Mouse (Mus musculus): ENCODE data around the gene Sprr2a3. TPM values are rescaled to one million over a fixed set of nuclear protein-coding genes. Genes with fewer than 3 reads are reported as not detected.

The Sprr2a3 gene
- polyA plus RNA-seq, 1 experiment from 2014 or later, result not detected

GRCm38 (mm10) chr3:92316320-92316719 lies 31.1 kb downstream of the Sprr2a3 start, which contains the start of gene Sprr2b:
Gene Sprr2b (plus strand): TSS chr3:92316620.
- H3K4me2 ChIP-seq, result no peak within 1 kb of the TSS
- no peak within 1 kb of the TSS for H3K9ac ChIP-seq (ENCODE audit: low read depth, low read length)
- ATAC-seq (replicated peaks; ENCODE audit: insufficient number of reproducible peaks, low FRiP score, low TSS enrichment), result no peak
- H3K4me3 ChIP-seq (ENCODE audit: low read depth, low read length), result no peak within 1 kb of the TSS
- H3K36me3 ChIP-seq (ENCODE audit: control insufficient read depth, insufficient read depth, low read length), result no peaks in the 10 kb centered on the region
- no peaks in the 10 kb centered on the region for H3K9me3 ChIP-seq (replicated peaks; ENCODE audit: control insufficient read depth, low read length)
- H3K4me1 ChIP-seq (ENCODE audit: control insufficient read depth, insufficient read depth, low read length), result no peaks in the 10 kb centered on the region
- H3K27ac ChIP-seq (ENCODE audit: low read depth, low read length), result no peak within 1 kb of the TSS
- WGBS (ENCODE audit: insufficient replicate concordance), result 71% methylated on average over 2 of the region's 2 CpGs
- H3K27me3 ChIP-seq (ENCODE audit: control insufficient read depth, insufficient read depth, low read length), result no peaks in the 10 kb centered on the region

DNA sequence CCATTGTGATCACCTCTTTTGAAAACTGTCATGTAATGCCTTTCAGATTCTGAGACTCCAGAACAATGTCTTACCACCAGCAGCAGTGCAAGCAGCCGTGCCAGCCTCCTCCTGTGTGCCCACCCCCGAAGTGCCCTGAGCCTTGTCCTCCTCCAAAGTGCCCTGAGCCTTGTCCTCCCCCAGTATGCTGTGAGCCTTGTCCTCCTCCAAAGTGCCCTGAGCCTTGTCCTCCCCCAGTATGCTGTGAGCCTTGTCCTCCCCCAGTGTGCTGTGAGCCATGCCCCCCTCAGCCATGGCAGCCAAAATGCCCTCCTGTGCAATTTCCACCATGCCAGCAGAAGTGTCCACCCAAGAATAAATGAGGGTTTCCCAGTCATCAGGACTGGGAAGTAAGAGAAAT lies 32.2 kb downstream of the Sprr2a3 start:
- H3K27me3 ChIP-seq (ENCODE audit: control insufficient read depth, insufficient read depth, low read length), result no peaks in the 10 kb centered on the region
- no peak overlapping the region for H3K4me3 ChIP-seq (ENCODE audit: low read depth, low read length)
- no peak overlapping the region for H3K27ac ChIP-seq (ENCODE audit: low read depth, low read length)
- WGBS (ENCODE audit: insufficient replicate concordance), result 81% methylated on average over 2 of the region's 2 CpGs
- H3K4me2 ChIP-seq, result no peak overlapping the region
- no peaks in the 10 kb centered on the region for H3K9me3 ChIP-seq (replicated peaks; ENCODE audit: control insufficient read depth, low read length)
- H3K9ac ChIP-seq (ENCODE audit: low read depth, low read length), result no peak overlapping the region
- no peak for ATAC-seq (replicated peaks; ENCODE audit: insufficient number of reproducible peaks, low FRiP score, low TSS enrichment)
- H3K36me3 ChIP-seq (ENCODE audit: control insufficient read depth, insufficient read depth, low read length), result no peaks in the 10 kb centered on the region
- no peaks in the 10 kb centered on the region for H3K4me1 ChIP-seq (ENCODE audit: control insufficient read depth, insufficient read depth, low read length)

- Histone ChIP-seq H3K4me3 (ENCODE audit: low read depth, low read length) (no peak overlapping the region), H3K27me3 (ENCODE audit: control insufficient read depth, insufficient read depth, low read length) (no peaks in the 10 kb centered on the region), H3K9ac (ENCODE audit: low read depth, low read length) (no peak overlapping the region), H3K4me1 (ENCODE audit: control insufficient read depth, insufficient read depth, low read length) (no peaks in the 10 kb centered on the region), H3K36me3 (ENCODE audit: control insufficient read depth, insufficient read depth, low read length) (no peaks in the 10 kb centered on the region), H3K9me3 (replicated peaks; ENCODE audit: control insufficient read depth, low read length) (no peaks in the 10 kb centered on the region), H3K4me2 (no peak overlapping the region), H3K27ac (ENCODE audit: low read depth, low read length) (no peak overlapping the region)
- no peak for ATAC-seq (replicated peaks; ENCODE audit: insufficient number of reproducible peaks, low FRiP score, low TSS enrichment)
- 82% methylated on average over 1 of the region's 1 CpGs for WGBS (ENCODE audit: insufficient replicate concordance)
Measured at GRCm38 (mm10) chr3:92336278-92336677, 51.1 kb downstream of the Sprr2a3 start.

DNA sequence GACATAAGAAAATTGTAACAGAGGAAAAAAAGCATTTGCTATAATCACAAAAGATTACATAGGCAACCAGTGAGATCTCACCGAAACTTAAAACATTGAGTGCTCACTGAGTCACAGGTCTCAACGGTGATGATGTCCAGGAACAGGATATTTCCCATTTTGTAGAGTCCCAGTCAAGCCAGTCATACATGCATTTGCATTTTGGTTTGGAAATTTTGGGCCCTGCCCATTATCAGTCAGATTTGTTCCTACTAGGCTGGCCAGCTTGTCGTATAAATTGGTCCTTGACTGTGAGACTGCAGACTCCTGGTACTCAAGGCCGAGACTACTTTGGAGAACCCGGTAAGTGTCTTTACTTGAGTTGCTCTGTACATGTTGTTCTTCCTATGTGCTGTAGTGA lies 53.6 kb downstream of the Sprr2a3 start, which contains the start of gene Sprr2d:
Gene Sprr2d (plus strand): TSS at position 301 of the 400 bp plus-strand sequence.
- no peaks in the 10 kb centered on the region for H3K36me3 ChIP-seq (ENCODE audit: control insufficient read depth, insufficient read depth, low read length)
- no peaks in the 10 kb centered on the region for H3K4me1 ChIP-seq (ENCODE audit: control insufficient read depth, insufficient read depth, low read length)
- H3K27me3 ChIP-seq (ENCODE audit: control insufficient read depth, insufficient read depth, low read length), result no peaks in the 10 kb centered on the region
- 88% methylated on average over 5 of the region's 5 CpGs for WGBS (ENCODE audit: insufficient replicate concordance)
- no peak within 1 kb of the TSS for H3K4me3 ChIP-seq (ENCODE audit: low read depth, low read length)
- ATAC-seq (replicated peaks; ENCODE audit: insufficient number of reproducible peaks, low FRiP score, low TSS enrichment), result no peak
- H3K4me2 ChIP-seq, result no peak within 1 kb of the TSS
- H3K9me3 ChIP-seq (replicated peaks; ENCODE audit: control insufficient read depth, low read length), result no peaks in the 10 kb centered on the region
- no peak within 1 kb of the TSS for H3K27ac ChIP-seq (ENCODE audit: low read depth, low read length)
- no peak within 1 kb of the TSS for H3K9ac ChIP-seq (ENCODE audit: low read depth, low read length)

Other genes with a start within 250 kb of the Sprr2a3 start
- 0.31 and 1.00 TPM in 2 replicates for gene Lor, start 202.3 kb upstream of the Sprr2a3 start, polyA plus RNA-seq (2014; fragmentation: Nextera tagmentation; extraction: Ambion mirVana)
- gene Prr9, start 161.5 kb upstream of the Sprr2a3 start, polyA plus RNA-seq (2014; fragmentation: Nextera tagmentation; extraction: Ambion mirVana), result not detected in 2 replicates
- gene Lelp1, start 142.7 kb upstream of the Sprr2a3 start, polyA plus RNA-seq (2014; fragmentation: Nextera tagmentation; extraction: Ambion mirVana), result not detected in 2 replicates
- not detected in 2 replicates for gene Sprr2a1, start 69.6 kb upstream of the Sprr2a3 start, polyA plus RNA-seq (2014; fragmentation: Nextera tagmentation; extraction: Ambion mirVana)
- 0.86 and 0.96 TPM in 2 replicates for gene Sprr2a2, start 69.5 kb upstream of the Sprr2a3 start, polyA plus RNA-seq (2014; fragmentation: Nextera tagmentation; extraction: Ambion mirVana)
- not detected in 2 replicates for gene Sprr2b, start 31.2 kb downstream of the Sprr2a3 start, polyA plus RNA-seq (2014; fragmentation: Nextera tagmentation; extraction: Ambion mirVana)
- gene Sprr2d, start 53.7 kb downstream of the Sprr2a3 start, polyA plus RNA-seq (2014; fragmentation: Nextera tagmentation; extraction: Ambion mirVana), result not detected in 2 replicates
- gene Sprr2e, start 66.7 kb downstream of the Sprr2a3 start, polyA plus RNA-seq (2014; fragmentation: Nextera tagmentation; extraction: Ambion mirVana), result not detected in 2 replicates
- not detected in 2 replicates for gene Sprr2f, start 79.8 kb downstream of the Sprr2a3 start, polyA plus RNA-seq (2014; fragmentation: Nextera tagmentation; extraction: Ambion mirVana)
- gene Sprr2h, start 100.3 kb downstream of the Sprr2a3 start, polyA plus RNA-seq (2014; fragmentation: Nextera tagmentation; extraction: Ambion mirVana), result not detected in 2 replicates
- not detected in 2 replicates for gene Sprr2i, start 122.6 kb downstream of the Sprr2a3 start, polyA plus RNA-seq (2014; fragmentation: Nextera tagmentation; extraction: Ambion mirVana)
- gene Sprr2j-ps, start 132.7 kb downstream of the Sprr2a3 start, polyA plus RNA-seq (2014; fragmentation: Nextera tagmentation; extraction: Ambion mirVana), result not detected in 2 replicates
- gene Gm9774, start 144.0 kb downstream of the Sprr2a3 start, polyA plus RNA-seq (2014; fragmentation: Nextera tagmentation; extraction: Ambion mirVana), result 5.3 and 5.4 TPM in 2 replicates
- gene Sprr2k, start 147.2 kb downstream of the Sprr2a3 start, polyA plus RNA-seq (2014; fragmentation: Nextera tagmentation; extraction: Ambion mirVana), result not detected in 2 replicates
- not detected in 2 replicates for gene Sprr1b, start 153.4 kb downstream of the Sprr2a3 start, polyA plus RNA-seq (2014; fragmentation: Nextera tagmentation; extraction: Ambion mirVana)
- gene Sprr3, start 173.3 kb downstream of the Sprr2a3 start, polyA plus RNA-seq (2014; fragmentation: Nextera tagmentation; extraction: Ambion mirVana), result not detected in 2 replicates
- 0.48 and 0.74 TPM in 2 replicates for gene Sprr1a, start 200.5 kb downstream of the Sprr2a3 start, polyA plus RNA-seq (2014; fragmentation: Nextera tagmentation; extraction: Ambion mirVana)
- gene Sprr4, start 215.1 kb downstream of the Sprr2a3 start, polyA plus RNA-seq (2014; fragmentation: Nextera tagmentation; extraction: Ambion mirVana), result not detected in 2 replicates
- gene 2310046K23Rik, start 249.1 kb downstream of the Sprr2a3 start, polyA plus RNA-seq (2014; fragmentation: Nextera tagmentation; extraction: Ambion mirVana), result not detected in 2 replicates

All from heart, embryonic 11.5 days (tissue).